Mouse (Mus musculus): ENCODE data around the gene Hlf.

- TF ChIP-seq POLR2A (IDR thresholded peaks at IDR 0.05; ENCODE audit: borderline replicate concordance, control insufficient read depth, low read depth, low read length) (no peak), CTCF (IDR thresholded peaks at IDR 0.05; ENCODE audit: control insufficient read depth, insufficient read depth, low read length) (no peak)
Observed at GRCm38 (mm10) chr11:90371470-90372100, 19.1 kb downstream of the Hlf start.
